Mouse (Mus musculus): ENCODE measurements around the gene Myl10. TPM values are rescaled to one million over a fixed set of nuclear protein-coding genes. Genes with fewer than 3 reads are reported as not detected.

The Myl10 gene
- total RNA-seq, 1 experiment from 2014 or later = 14.5 TPM

Other genes with a start within 250 kb of the Myl10 start
- 171 and 172 TPM in 2 replicates for gene Cux1, start 125.7 kb upstream of the Myl10 start, total RNA-seq (2017)
- gene Col26a1, start 190.1 kb downstream of the Myl10 start, total RNA-seq (2017) = not detected in 2 replicates
- 7.3 and 12.8 TPM in 2 replicates for gene Ift22, start 215.0 kb downstream of the Myl10 start, total RNA-seq (2017)

Measured in hematopoietic stem cell, adult 5-6 weeks (primary cell).